Mouse (Mus musculus) CH12.LX (cell line): ENCODE data around the gene Zc3h10. TPM values are rescaled to one million over a fixed set of nuclear protein-coding genes. Genes with fewer than 3 reads are reported as not detected.

Experiments used
- DNase-seq: peaks from one replicate; pipeline ENCODE4 v3.0.0-alpha.2; 2013; ENCODE audit errors: extremely low read depth
- H3K27ac ChIP-seq: 2 replicates; pipeline ENCODE4 v1.5.1; 2012; ENCODE audit warnings: low read depth, mild to moderate bottlenecking, control low read depth, moderate library complexity; ENCODE audit not compliant: insufficient read depth
- H3K27me3 ChIP-seq: replicated peaks from 2 replicates; pipeline ENCODE3; 2012; ENCODE audit warnings: inconsistent platforms
- H3K36me3 ChIP-seq, 2 experiments: replicated peaks in 1 of 2; 2 replicates each; pipeline versions ENCODE3 to v1.6.1; 2012; ENCODE audit warnings: inconsistent platforms in 1 of 2, low read length in 1 of 2, mild to moderate bottlenecking in 1 of 2, mixed read lengths in 1 of 2, moderate library complexity in 1 of 2; ENCODE audit not compliant: control insufficient read depth in 1 of 2, insufficient read depth in 1 of 2
- H3K4me1 ChIP-seq, 2 experiments: 2 replicates each; pipeline ENCODE4 v1.6.1; 2012; ENCODE audit warnings: inconsistent platforms in 1 of 2, moderate library complexity in 1 of 2; ENCODE audit not compliant: insufficient read depth in 2 of 2, control insufficient read depth in 1 of 2
- H3K4me2 ChIP-seq: 2 replicates; pipeline ENCODE4 v1.6.1; 2012; ENCODE audit warnings: low read depth, mild to moderate bottlenecking, control low read depth; ENCODE audit not compliant: poor library complexity, insufficient read depth, severe bottlenecking
- H3K4me3 ChIP-seq, 3 experiments: fragments of 150-350 bp in 1 of 3; sonication (generic) in 1 of 3; replicated peaks in 1 of 3; 2 replicates each; pipeline versions ENCODE3 to v1.5.1; 2011 to 2012; ENCODE audit warnings: low read depth in 2 of 3, low read length in 2 of 3, mild to moderate bottlenecking in 2 of 3, moderate library complexity in 2 of 3, control low read depth in 1 of 3, improper control_type of control experiment in 1 of 3, inconsistent platforms in 1 of 3, mixed read lengths in 1 of 3; ENCODE audit not compliant: poor library complexity in 1 of 3
- H3K79me2 ChIP-seq: replicated peaks from 2 replicates; pipeline ENCODE4 v1.6.1; 2012; ENCODE audit warnings: mild to moderate bottlenecking, moderate library complexity; ENCODE audit not compliant: control insufficient read depth, poor library complexity, insufficient read depth, severe bottlenecking; ENCODE audit errors: extremely low read depth
- H3K9ac ChIP-seq: 2 replicates; pipeline ENCODE4 v1.6.1; 2012; ENCODE audit warnings: low read depth, mild to moderate bottlenecking, control low read depth, moderate library complexity; ENCODE audit not compliant: insufficient read depth
- H3K9me3 ChIP-seq: replicated peaks from 2 replicates; pipeline ENCODE3; 2012; ENCODE audit warnings: low read length, inconsistent platforms, mixed read lengths
- BHLHE40 ChIP-seq: IDR thresholded peaks from 2 replicates; pipeline ENCODE4 v1.6.1; 2011; ENCODE audit warnings: mild to moderate bottlenecking, low read depth, low read length, improper control_type of control experiment
- CTCF ChIP-seq, 2 experiments: IDR thresholded peaks in 1 of 2; conservative IDR thresholded peaks in 1 of 2; 2 replicates each; pipeline ENCODE4 v1.5.1; 2011 to 2012; ENCODE audit warnings: low read depth in 2 of 2, low read length in 2 of 2, improper control_type of control experiment in 1 of 2, inconsistent platforms in 1 of 2, mild to moderate bottlenecking in 1 of 2, moderate library complexity in 1 of 2
- E2F4 ChIP-seq: IDR thresholded peaks from 2 replicates; pipeline ENCODE4 v1.6.1; 2011; ENCODE audit warnings: low read depth, low read length, improper control_type of control experiment; ENCODE audit not compliant: insufficient replicate concordance
- EP300 ChIP-seq: IDR thresholded peaks from 2 replicates; pipeline ENCODE4 v1.6.1; 2011; ENCODE audit warnings: low read length, improper control_type of control experiment
- ETS1 ChIP-seq: conservative IDR thresholded peaks from 2 replicates; pipeline ENCODE4 v1.6.1; 2012; ENCODE audit warnings: low read depth, mild to moderate bottlenecking, inconsistent platforms, low read length, improper control_type of control experiment, moderate library complexity
- IRF4 ChIP-seq: IDR thresholded peaks from 2 replicates; pipeline ENCODE4 v1.6.1; 2014; ENCODE audit warnings: low read depth, mild to moderate bottlenecking, inconsistent platforms, low read length, improper control_type of control experiment
- KAT2A ChIP-seq: IDR thresholded peaks from 2 replicates; pipeline ENCODE4 v1.6.1; 2012; ENCODE audit warnings: low read length, improper control_type of control experiment, inconsistent platforms; ENCODE audit not compliant: insufficient replicate concordance
- MEF2A ChIP-seq: IDR thresholded peaks from 2 replicates; pipeline ENCODE4 v1.6.1; 2014; ENCODE audit warnings: low read depth, mild to moderate bottlenecking, inconsistent platforms, low read length, improper control_type of control experiment, borderline replicate concordance
- MXI1 ChIP-seq: IDR thresholded peaks from 2 replicates; pipeline ENCODE4 v1.6.1; 2011; ENCODE audit warnings: mild to moderate bottlenecking, low read depth, low read length, improper control_type of control experiment
- MYC ChIP-seq: IDR thresholded peaks from 2 replicates; pipeline ENCODE4 v1.6.1; 2011; ENCODE audit warnings: low read depth, mild to moderate bottlenecking, improper control_type of control experiment, low read length
- NELFE ChIP-seq: IDR thresholded peaks from 2 replicates; pipeline ENCODE4 v1.6.1; 2011; ENCODE audit warnings: low read depth, low read length, improper control_type of control experiment
- NRF1 ChIP-seq: IDR thresholded peaks from 2 replicates; pipeline ENCODE4 v1.6.1; 2014; ENCODE audit warnings: low read depth, mild to moderate bottlenecking, inconsistent platforms, low read length, improper control_type of control experiment, moderate library complexity
- PAX5 ChIP-seq: IDR thresholded peaks from 2 replicates; pipeline ENCODE4 v1.6.1; 2012; ENCODE audit warnings: low read length, inconsistent platforms, mixed read lengths
- POLR2A ChIP-seq: IDR thresholded peaks from 2 replicates; pipeline ENCODE4 v1.6.1; 2011; ENCODE audit warnings: low read depth, mild to moderate bottlenecking, improper control_type of control experiment, low read length
- POLR2AphosphoS2 ChIP-seq: IDR thresholded peaks from 2 replicates; pipeline ENCODE4 v1.6.1; 2011; ENCODE audit warnings: low read depth, low read length, improper control_type of control experiment
- RCOR1 ChIP-seq: conservative IDR thresholded peaks from 2 replicates; pipeline ENCODE4 v1.6.1; 2012; ENCODE audit warnings: low read depth, mild to moderate bottlenecking, inconsistent platforms, low read length, improper control_type of control experiment
- SIN3A ChIP-seq: IDR thresholded peaks from 2 replicates; pipeline ENCODE4 v1.6.1; 2012; ENCODE audit warnings: low read length, improper control_type of control experiment, inconsistent platforms
- TCF12 ChIP-seq: IDR thresholded peaks from 2 replicates; pipeline ENCODE4 v1.6.1; 2014; ENCODE audit warnings: low read depth, mild to moderate bottlenecking, inconsistent platforms, low read length, improper control_type of control experiment
- USF1 ChIP-seq: IDR thresholded peaks from 2 replicates; pipeline ENCODE4 v1.6.1; 2014; ENCODE audit warnings: low read depth, mild to moderate bottlenecking, inconsistent platforms, low read length, improper control_type of control experiment
- USF2 ChIP-seq: conservative IDR thresholded peaks from 2 replicates; pipeline ENCODE4 v1.6.1; 2011; ENCODE audit warnings: low read depth, low read length, improper control_type of control experiment
- ZC3H11A ChIP-seq: IDR thresholded peaks from 2 replicates; pipeline ENCODE4 v1.6.1; 2012; ENCODE audit warnings: low read depth, mild to moderate bottlenecking, inconsistent platforms, low read length, improper control_type of control experiment
- ZKSCAN1 ChIP-seq: IDR thresholded peaks from 2 replicates; pipeline ENCODE4 v1.6.1; 2012; ENCODE audit warnings: low read depth, inconsistent platforms, low read length, improper control_type of control experiment, borderline replicate concordance
- ZNF384 ChIP-seq: IDR thresholded peaks from 2 replicates; pipeline ENCODE4 v1.6.1; 2012; ENCODE audit warnings: low read depth, low read length, improper control_type of control experiment, inconsistent platforms
- dilution Hi-C: fragments of 300-500 bp; cut with MboI; formaldehyde crosslinking; loops from 2 replicates; pipeline ENCODE4 v1.14.3; 2020; ENCODE audit warnings: low sequenced_read_pairs; ENCODE audit not compliant: extremely low pct_unique_long_range_greater_than_20kb, extremely low pct_ligation_motif_present
- in situ Hi-C: fragments of 300-500 bp; cut with MboI; formaldehyde crosslinking; loops from 3 replicates; pipeline ENCODE4 v1.14.3; 2019; ENCODE audit warnings: low sequenced_read_pairs, low pct_ligation_motif_present, low pct_unique_long_range_greater_than_20kb, mixed read lengths
- polyA plus RNA-seq: library from polyadenylated mRNA; unstranded; fragments of >175 nt; gene quantifications from 2 replicates; pipeline ENCODE4 v1.2.1, GENCODE M21; 2012; ENCODE audit warnings: low read depth; ENCODE audit not compliant: insufficient read length
- total RNA-seq, 2 experiments: library from RNA; depleted of rRNA; stranded (reverse); fragments of 300-350 nt in 1 of 2; fragments of >200 nt in 1 of 2; gene quantifications; 2 replicates each; pipeline ENCODE4 v1.2.3; 2012 to 2014

The Zc3h10 gene
- total and polyA plus RNA-seq, 3 experiments = 14.4 to 19.9 (median 16.2) TPM

- H3K9ac ChIP-seq = no peak overlapping the region
- H3K4me3 ChIP-seq = no peak overlapping the region
- H3K36me3 ChIP-seq = peaks cover 0 to 4% of the 10 kb centered on the region in 2 experiments
- no peaks in the 10 kb centered on the region for H3K27me3 ChIP-seq
- in situ Hi-C loops = no loop called here
- no peaks in the 10 kb centered on the region for H3K79me2 ChIP-seq
- peaks cover 6 to 15% of the 10 kb centered on the region in 2 experiments for H3K4me1 ChIP-seq
- H3K27ac ChIP-seq = no peak overlapping the region
- no peak overlapping the region for H3K4me2 ChIP-seq
- TF ChIP-seq TCF12 (no peak), ETS1 (no peak), SIN3A (no peak)
- no peak for DNase-seq
- dilution Hi-C loops = no loop called here
- peaks cover 2% of the 10 kb centered on the region for H3K9me3 ChIP-seq
Observed at GRCm38 (mm10) chr10:128503532-128503931, 44.0 kb downstream of the Zc3h10 start.

DNA sequence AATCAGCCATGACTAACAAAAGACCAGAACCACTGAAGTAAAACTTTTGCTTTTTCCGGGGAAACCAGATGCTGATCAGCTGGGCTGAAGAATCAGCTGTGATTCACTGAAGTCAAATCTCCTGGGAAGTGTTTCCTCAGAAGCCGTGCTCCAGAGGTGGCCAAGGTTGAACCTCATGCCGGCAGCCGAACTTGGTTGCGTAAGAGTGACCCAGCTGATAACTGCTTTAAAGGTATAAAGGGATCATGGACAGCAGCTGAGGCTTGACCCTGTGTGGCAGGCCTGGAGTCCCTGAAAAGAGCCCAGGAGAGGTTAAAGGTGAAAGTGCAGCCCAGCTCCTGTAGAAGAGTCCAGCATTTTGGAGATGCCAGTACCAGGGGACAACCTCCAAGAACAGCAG is 45.2 kb downstream of the Zc3h10 start:
- Histone ChIP-seq H3K9ac (no peak overlapping the region), H3K79me2 (no peaks in the 10 kb centered on the region), H3K36me3 (peaks cover 0 to 4% of the 10 kb centered on the region in 2 experiments), H3K27me3 (no peaks in the 10 kb centered on the region)
- TF ChIP-seq EP300 (no peak), BHLHE40 (no peak), ZNF384 (no peak), MXI1 (no peak), POLR2AphosphoS2 (no peak), NRF1 (no peak), E2F4 (no peak), ZC3H11A (no peak), USF1 (no peak), CTCF (conservative IDR thresholded peaks at IDR 0.05 in 1 of 2, IDR thresholded peaks at IDR 0.05 in 1 of 2; ENCODE audit: low read depth in 2 of 2, low read length in 2 of 2) (no peak), IRF4 (no peak), NELFE (no peak), KAT2A (no peak), POLR2A (no peak), MEF2A (no peak), PAX5 (no peak), RCOR1 (no peak), ZKSCAN1 (no peak), MYC (no peak), USF2 (no peak)
- TF ChIP-seq, all 38 proteins: peak for 0
- Histone ChIP-seq H3K27ac (no peak overlapping the region), H3K4me2 (no peak overlapping the region), H3K4me3 (no peak overlapping the region), H3K4me1 (peaks cover 6 to 22% of the 10 kb centered on the region in 2 experiments), H3K9me3 (peaks cover 2% of the 10 kb centered on the region)
- in situ Hi-C loops (no loop called here), dilution Hi-C loops (no loop called here)
- DNase-seq = no peak
